ENCODE assay signal across 18 mouse cellular contexts in genomic region chr12:107677076-107677475, GRCm38 (mm10).
A peak's percentile ranks its signal among the peaks of the same experiment; 100 is the strongest.
DNase-seq lines count a peak whose midpoint lies in the region; ATAC-seq and TF ChIP-seq lines count a peak whose summit lies in the region.
"Had no signal": no experiment of that assay in that cellular context is flagged by ENCODE, and none has a peak within 500 bp of the region (broad histone marks: within the 10 kb centered on the region; RNA-seq: fewer than 3 reads in every experiment).

No protein-coding gene starts in this region.

- H3K27me3 ChIP-seq in forebrain, embryonic 10.5 days (ENCODE audit: poor library complexity, severe bottlenecking), result no peaks in the 10 kb centered on the region
- no peaks in the 10 kb centered on the region for H3K27me3 ChIP-seq in forebrain, embryonic 12.5 days
- H3K27me3 ChIP-seq in lung, embryonic 14.5 days (ENCODE audit: insufficient read depth, low read length), result no peaks in the 10 kb centered on the region
- H3K27me3 ChIP-seq: forebrain, embryonic 15.5 days; heart, embryonic 15.5 days; hindbrain, embryonic 15.5 days had no signal

- no peak overlapping the region for H3K4me2 ChIP-seq in forebrain, embryonic 12.5 days
- no peak overlapping the region for H3K4me2 ChIP-seq in lung, embryonic 14.5 days
- H3K4me2 ChIP-seq: forebrain, embryonic 15.5 days; heart, embryonic 11.5 days; heart, embryonic 15.5 days; hindbrain, embryonic 15.5 days had no signal

- DNase-seq in forebrain, embryonic 10.5 days (ENCODE audit: extremely low spot score, low spot score), result no peak
- peak; percentile 15 for DNase-seq in lung, embryonic 14.5 days
- no peak for DNase-seq in lung, postnatal 4 days
- peak; percentile 36 for DNase-seq in retina, embryonic 14.5 days (ENCODE audit: low spot score)
- DNase-seq in right cerebral cortex, adult 2 months (ENCODE audit: low spot score in 2 of 2), result no peak
- DNase-seq: adrenal gland, adult 2 months; adrenal gland, postnatal 25 days; cerebellum, adult 2 months; cerebellum, postnatal 10 days; gastrocnemius, postnatal 36 days; heart, adult 11 months; heart, postnatal 14 days had no signal

- H3K4me1 ChIP-seq in forebrain, embryonic 10.5 days, result peaks cover 20% of the 10 kb centered on the region
- H3K4me1 ChIP-seq in forebrain, embryonic 12.5 days, result peaks cover 8% of the 10 kb centered on the region
- H3K4me1 ChIP-seq in lung, embryonic 14.5 days (ENCODE audit: insufficient read depth), result no peaks in the 10 kb centered on the region
- H3K4me1 ChIP-seq: hindbrain, embryonic 15.5 days had no signal

- no peak overlapping the region for H3K4me3 ChIP-seq in forebrain, embryonic 10.5 days
- H3K4me3 ChIP-seq in forebrain, embryonic 12.5 days (replicated peaks), result no peak overlapping the region
- H3K4me3 ChIP-seq in lung, embryonic 14.5 days (ENCODE audit: low read depth, low read length), result no peak overlapping the region
- H3K4me3 ChIP-seq: forebrain, embryonic 15.5 days; heart, embryonic 15.5 days; hindbrain, embryonic 15.5 days had no signal

- WGBS in forebrain, embryonic 10.5 days, result 18% methylated on average over 7 of the region's 7 CpGs
- WGBS in forebrain, embryonic 12.5 days, result 11% methylated on average over 7 of the region's 7 CpGs
- 25% methylated on average over 7 of the region's 7 CpGs for WGBS in lung, embryonic 14.5 days

- no peaks in the 10 kb centered on the region for H3K9me3 ChIP-seq in forebrain, embryonic 10.5 days
- no peaks in the 10 kb centered on the region for H3K9me3 ChIP-seq in forebrain, embryonic 12.5 days
- no peaks in the 10 kb centered on the region for H3K9me3 ChIP-seq in lung, embryonic 14.5 days (ENCODE audit: low read depth, low read length)
- H3K9me3 ChIP-seq: forebrain, embryonic 15.5 days; heart, embryonic 15.5 days; hindbrain, embryonic 15.5 days had no signal

- no peak overlapping the region for H3K9ac ChIP-seq in forebrain, embryonic 12.5 days
- H3K9ac ChIP-seq in lung, embryonic 14.5 days, result no peak overlapping the region
- H3K9ac ChIP-seq: forebrain, embryonic 15.5 days; heart, embryonic 15.5 days; hindbrain, embryonic 15.5 days had no signal

- ATAC-seq in forebrain, embryonic 12.5 days (ENCODE audit: low FRiP score), result no peak
- no peak for ATAC-seq in lung, embryonic 14.5 days (ENCODE audit: insufficient read depth)
- ATAC-seq: forebrain, embryonic 15.5 days; intestine, embryonic 16.5 days had no signal

- TF ChIP-seq CTCF in lung, embryonic 14.5 days (IDR thresholded peaks at IDR 0.05; ENCODE audit: low read depth), result no peak

- H3K27ac ChIP-seq in forebrain, embryonic 10.5 days, result peak overlapping the region; percentile 30; the same call in 1 of the 2 replicates
- H3K27ac ChIP-seq in forebrain, embryonic 12.5 days, result no peak overlapping the region
- no peak overlapping the region for H3K27ac ChIP-seq in lung, embryonic 14.5 days (ENCODE audit: low read depth)
- H3K27ac ChIP-seq: forebrain, embryonic 15.5 days; heart, embryonic 15.5 days; hindbrain, embryonic 15.5 days had no signal

- no peaks in the 10 kb centered on the region for H3K36me3 ChIP-seq in forebrain, embryonic 10.5 days (replicated peaks)
- no peaks in the 10 kb centered on the region for H3K36me3 ChIP-seq in forebrain, embryonic 12.5 days (replicated peaks)
- H3K36me3 ChIP-seq in lung, embryonic 14.5 days (ENCODE audit: insufficient read depth), result no peaks in the 10 kb centered on the region
- H3K36me3 ChIP-seq: forebrain, embryonic 15.5 days; heart, embryonic 15.5 days; hindbrain, embryonic 15.5 days had no signal

Comparison
In these comparisons a context has a peak if more than half of its experiments do, and no peak if none do; other contexts are left out.
1. DNase-seq: peak in lung, embryonic 14.5 days (single experiment) and retina, embryonic 14.5 days (single experiment); none in forebrain, embryonic 10.5 days (single experiment), lung, postnatal 4 days (0 of 2) and right cerebral cortex, adult 2 months (0 of 2).